Mouse (Mus musculus): ENCODE data around the gene Lin54.
A peak's percentile ranks its signal among the peaks of the same experiment; 100 is the strongest.

The Lin54 gene

GRCm38 (mm10) chr5:100423626-100424025 lies 76.8 kb downstream of the Lin54 start:
- no peak for DNase-seq (ENCODE audit: low read depth, low spot score)

GRCm38 (mm10) chr5:100418861-100419260 lies 81.6 kb downstream of the Lin54 start:
- no peak for DNase-seq (ENCODE audit: low read depth, low spot score)

- no peak for DNase-seq (ENCODE audit: low read depth, low spot score)
These were observed 82.4 kb downstream of the Lin54 start for GRCm38 (mm10) chr5:100418077-100418476.

- peak; percentile 96 for DNase-seq (ENCODE audit: low read depth, low spot score)
These were observed 84.5 kb downstream of the Lin54 start, which contains the start of gene Sec31a for GRCm38 (mm10) chr5:100415761-100416590. Gene Sec31a, minus strand, starts transcription at chr5:100416234.

- DNase-seq (ENCODE audit: low read depth, low spot score) = no peak
These were observed 85.8 kb downstream of the Lin54 start for GRCm38 (mm10) chr5:100414474-100415196.

- no peak for DNase-seq (ENCODE audit: low read depth, low spot score)
These were observed 87.6 kb downstream of the Lin54 start for GRCm38 (mm10) chr5:100412886-100413285.

GRCm38 (mm10) chr5:100410281-100410680 lies 90.2 kb downstream of the Lin54 start:
- DNase-seq (ENCODE audit: low read depth, low spot score) = no peak

- DNase-seq (ENCODE audit: low read depth, low spot score) = no peak
These were observed 92.0 kb downstream of the Lin54 start for GRCm38 (mm10) chr5:100408485-100408884.

GRCm38 (mm10) chr5:100396753-100397152 lies 103.7 kb downstream of the Lin54 start:
- no peak for DNase-seq (ENCODE audit: low read depth, low spot score)

- no peak for DNase-seq (ENCODE audit: low read depth, low spot score)
These were observed 106.8 kb downstream of the Lin54 start for GRCm38 (mm10) chr5:100393681-100394080.

- DNase-seq (ENCODE audit: low read depth, low spot score) = no peak
These were observed 107.9 kb downstream of the Lin54 start for GRCm38 (mm10) chr5:100392436-100392955.

Data from mesoderm, embryonic 11.5 days (tissue).